Mouse (Mus musculus) macrophage (primary cell): Measurements from ENCODE around the gene Uqcrc1. TPM values are rescaled to one million over a fixed set of nuclear protein-coding genes. Genes with fewer than 3 reads are reported as not detected.

ENCODE experiments used
- H3K27ac ChIP-seq: fragments of 350-480 bp; formaldehyde crosslinking; 2 replicates; pipeline ENCODE4 v1.9.0; 2021
- H3K36me3 ChIP-seq: fragments of 350-480 bp; formaldehyde crosslinking; 2 replicates; pipeline ENCODE4 v1.9.0; 2021; ENCODE audit errors: inconsistent target
- H3K4me3 ChIP-seq: fragments of 350-480 bp; formaldehyde crosslinking; 2 replicates; pipeline ENCODE4 v1.9.0; 2021; ENCODE audit errors: inconsistent target
- H3K79me2 ChIP-seq: fragments of 350-480 bp; formaldehyde crosslinking; 2 replicates; pipeline ENCODE4 v1.9.0; 2021; ENCODE audit errors: inconsistent target
- WGBS: methylation state at CpG from one replicate; pipeline ENCODE4 v1.1.7; 2026; ENCODE audit warnings: inconsistent platforms; ENCODE audit not compliant: missing documents; 5-methylcytosine and 5-hydroxymethylcytosine counted together
- polyA plus RNA-seq: library from polyadenylated mRNA; stranded (reverse); fragments of 250-400 nt; gene quantifications from 3 replicates; pipeline ENCODE4 v1.2.4, GENCODE M21; 2018; ENCODE audit warnings: inconsistent platforms

The Uqcrc1 gene
- polyA plus RNA-seq, 1 experiment from 2014 or later: 93.6 TPM

DNA sequence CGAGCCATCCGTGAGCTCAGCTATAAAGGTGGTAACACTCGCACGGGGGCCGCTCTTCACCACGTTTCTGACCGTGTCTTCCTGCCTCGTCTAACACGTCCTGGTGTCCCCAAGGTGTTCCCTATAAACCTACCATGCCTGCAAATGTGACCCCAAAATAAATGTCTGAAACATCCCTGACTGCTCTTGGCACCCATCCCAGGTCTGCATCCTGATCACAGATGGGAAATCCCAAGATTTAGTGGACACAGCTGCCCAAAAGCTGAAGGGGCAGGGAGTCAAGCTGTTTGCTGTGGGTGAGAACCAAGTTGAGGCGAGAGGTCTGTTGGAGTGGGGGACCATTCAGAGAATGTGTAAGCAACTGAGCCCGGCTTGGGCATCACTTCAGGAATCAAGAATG, 18.8 kb downstream of the Uqcrc1 start:
- whole genome bisulfite sequencing: 88% methylated on average over 10 of the region's 11 CpGs
- Histone ChIP-seq H3K27ac (no peak overlapping the region), H3K36me3 (no peaks in the 10 kb centered on the region; the same call in 1 of the 2 replicates), H3K79me2 (no peaks in the 10 kb centered on the region), H3K4me3 (no peak overlapping the region)

GRCm38 (mm10) chr9:108955846-108956245, 19.4 kb downstream of the Uqcrc1 start:
- Histone ChIP-seq H3K79me2 (no peaks in the 10 kb centered on the region), H3K4me3 (no peak overlapping the region), H3K36me3 (no peaks in the 10 kb centered on the region), H3K27ac (no peak overlapping the region)
- WGBS: 84% methylated on average over 11 of the region's 11 CpGs

DNA sequence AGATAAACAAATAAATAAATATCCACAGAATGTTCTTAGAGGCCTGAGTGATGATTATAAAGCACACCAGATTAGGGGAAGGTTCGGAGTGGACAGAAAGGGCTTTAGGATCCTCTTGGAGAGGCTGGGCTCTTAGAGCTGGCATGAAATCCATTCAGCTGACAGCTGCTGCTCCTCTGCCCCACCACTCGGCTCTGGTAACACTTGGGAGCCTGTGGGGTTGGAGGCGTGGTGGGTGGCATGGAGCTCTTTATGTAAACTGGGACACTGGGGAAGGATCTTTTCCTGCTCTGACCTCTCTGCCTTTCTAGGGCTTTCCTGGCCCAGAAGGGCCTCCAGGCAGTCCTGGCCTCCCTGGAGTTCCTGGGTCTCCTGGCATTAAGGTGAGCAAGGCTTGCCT, 27.1 kb downstream of the Uqcrc1 start:
- WGBS: 84% methylated on average over 3 of the region's 3 CpGs
- H3K36me3 ChIP-seq: no peaks in the 10 kb centered on the region
- no peak overlapping the region for H3K27ac ChIP-seq
- H3K4me3 ChIP-seq: no peak overlapping the region
- H3K79me2 ChIP-seq: no peaks in the 10 kb centered on the region

- WGBS: 82% methylated on average over 6 of the region's 6 CpGs
- Histone ChIP-seq H3K4me3 (no peak overlapping the region), H3K27ac (no peak overlapping the region), H3K36me3 (no peaks in the 10 kb centered on the region), H3K79me2 (no peaks in the 10 kb centered on the region)
These were observed 27.9 kb downstream of the Uqcrc1 start for GRCm38 (mm10) chr9:108964338-108964737.

DNA sequence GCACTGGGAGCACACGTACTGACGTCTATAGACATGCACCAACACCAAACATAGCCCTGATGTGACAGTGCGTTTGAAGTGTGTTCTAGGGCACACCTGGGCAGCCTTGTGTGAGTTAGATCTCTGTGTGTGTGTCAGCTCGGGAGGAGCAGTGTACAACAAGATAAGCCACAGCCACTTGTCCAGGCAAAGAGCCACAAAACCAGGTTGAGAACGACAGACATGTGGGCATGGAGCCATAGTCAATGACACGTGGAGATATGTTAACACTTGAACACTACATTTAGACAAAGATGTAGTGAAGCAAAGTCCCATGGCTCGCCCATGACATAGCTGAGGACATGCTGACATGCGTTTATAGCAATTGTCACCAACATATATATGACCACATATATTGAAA, 34.2 kb downstream of the Uqcrc1 start:
- no peaks in the 10 kb centered on the region for H3K79me2 ChIP-seq
- no peaks in the 10 kb centered on the region for H3K36me3 ChIP-seq
- H3K4me3 ChIP-seq: no peak overlapping the region
- whole genome bisulfite sequencing: 79% methylated on average over 8 of the region's 8 CpGs
- no peak overlapping the region for H3K27ac ChIP-seq

- WGBS: 83% methylated on average over 9 of the region's 9 CpGs
- H3K27ac ChIP-seq: no peak overlapping the region
- no peaks in the 10 kb centered on the region for H3K79me2 ChIP-seq
- no peak overlapping the region for H3K4me3 ChIP-seq
- H3K36me3 ChIP-seq: no peaks in the 10 kb centered on the region
These were observed 40.0 kb downstream of the Uqcrc1 start for GRCm38 (mm10) chr9:108976483-108976882.

GRCm38 (mm10) chr9:108977966-108978365, 41.5 kb downstream of the Uqcrc1 start:
- Histone ChIP-seq H3K79me2 (no peaks in the 10 kb centered on the region), H3K27ac (no peak overlapping the region), H3K4me3 (no peak overlapping the region), H3K36me3 (no peaks in the 10 kb centered on the region)
- WGBS: 66% methylated on average over 5 of the region's 7 CpGs

GRCm38 (mm10) chr9:108982498-108982897, 46.1 kb downstream of the Uqcrc1 start:
- no peaks in the 10 kb centered on the region for H3K79me2 ChIP-seq
- no peak overlapping the region for H3K27ac ChIP-seq
- WGBS: 53% methylated on average over 8 of the region's 8 CpGs
- H3K36me3 ChIP-seq: no peaks in the 10 kb centered on the region
- H3K4me3 ChIP-seq: no peak overlapping the region

- no peaks in the 10 kb centered on the region for H3K79me2 ChIP-seq
- H3K4me3 ChIP-seq: no peak overlapping the region
- no peak overlapping the region for H3K27ac ChIP-seq
- WGBS: 58% methylated on average over 9 of the region's 9 CpGs
- H3K36me3 ChIP-seq: no peaks in the 10 kb centered on the region
These were observed 46.8 kb downstream of the Uqcrc1 start for GRCm38 (mm10) chr9:108983209-108983608.

DNA sequence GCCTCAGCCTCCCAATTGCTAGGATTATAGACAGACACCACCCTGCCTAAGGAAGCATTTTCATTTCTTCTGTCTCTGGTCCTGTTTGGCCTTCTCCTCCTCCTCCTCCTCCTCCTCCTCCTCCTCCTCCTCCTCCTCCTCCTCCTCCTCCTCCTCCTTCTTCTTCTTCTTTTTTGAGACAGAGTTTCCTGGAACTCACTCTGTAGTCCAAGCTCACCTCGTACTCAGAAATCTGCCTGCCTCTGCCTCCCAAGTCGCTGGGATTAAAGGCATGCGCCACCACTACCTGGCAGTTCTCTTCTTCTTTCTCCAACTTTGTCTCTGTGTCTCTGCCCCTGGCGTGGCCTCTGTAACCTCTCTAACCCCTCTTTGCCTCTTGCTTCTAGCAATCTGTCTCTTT, 49.3 kb downstream of the Uqcrc1 start, which contains the start of gene Ucn2:
TSS of gene Ucn2 (plus strand) at position 301 of the 400 bp plus-strand sequence.
- H3K36me3 ChIP-seq: no peaks in the 10 kb centered on the region
- H3K79me2 ChIP-seq: no peaks in the 10 kb centered on the region
- H3K27ac ChIP-seq: no peak within 1 kb of the TSS
- no peak within 1 kb of the TSS for H3K4me3 ChIP-seq
- 74% methylated on average over 4 of the region's 4 CpGs for WGBS

- 62% methylated on average over 15 of the region's 15 CpGs for WGBS
- H3K27ac ChIP-seq: no peak overlapping the region
- peaks cover 10% of the 10 kb centered on the region for H3K79me2 ChIP-seq
- H3K36me3 ChIP-seq: no peaks in the 10 kb centered on the region
- H3K4me3 ChIP-seq: no peak overlapping the region
These were observed 51.4 kb downstream of the Uqcrc1 start for GRCm38 (mm10) chr9:108987704-108988350.

GRCm38 (mm10) chr9:108989802-108990461, 53.5 kb downstream of the Uqcrc1 start:
- Histone ChIP-seq H3K4me3 (no peak overlapping the region), H3K27ac (peak overlapping the region; percentile 83), H3K36me3 (no peaks in the 10 kb centered on the region), H3K79me2 (peaks cover 31% of the 10 kb centered on the region)
- WGBS: 16% methylated on average over 4 of the region's 4 CpGs

GRCm38 (mm10) chr9:108990462-108990820, 54.0 kb downstream of the Uqcrc1 start:
- Histone ChIP-seq H3K27ac (peak overlapping the region; percentile 83), H3K4me3 (no peak overlapping the region), H3K79me2 (peaks cover 36% of the 10 kb centered on the region), H3K36me3 (no peaks in the 10 kb centered on the region)
- WGBS: 83% methylated on average over 6 of the region's 7 CpGs

DNA sequence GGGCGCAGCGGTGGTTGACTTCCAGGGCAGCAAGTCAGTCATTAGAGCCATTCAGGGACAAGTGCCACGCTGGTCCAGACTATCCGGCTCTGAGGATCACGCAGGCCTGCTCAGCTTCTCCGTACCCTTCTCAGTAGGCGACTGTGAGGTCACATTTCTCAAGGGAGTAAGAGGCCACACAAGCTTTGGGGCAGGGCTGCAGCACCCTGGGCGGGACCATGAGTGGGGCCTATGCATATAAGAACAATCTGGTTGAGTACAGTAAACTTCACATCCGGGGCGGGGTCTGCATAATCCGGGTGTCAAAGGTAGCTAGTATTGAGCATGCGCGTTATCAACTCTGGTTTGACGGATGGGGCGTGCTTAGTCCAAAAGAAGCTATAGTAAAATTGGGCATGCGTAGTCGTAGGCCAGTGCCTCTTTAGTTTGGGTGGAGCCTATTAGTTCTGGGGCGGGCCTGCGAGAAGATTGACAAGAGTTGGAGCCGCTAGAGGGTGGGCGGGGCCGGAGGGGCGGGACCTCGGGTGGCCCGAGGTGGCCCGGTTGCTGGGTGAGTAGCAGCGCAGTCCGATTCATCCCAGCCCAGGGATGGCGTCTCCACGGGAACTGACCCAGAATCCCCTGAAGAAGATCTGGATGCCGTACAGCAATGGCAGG, 55.1 kb downstream of the Uqcrc1 start, which contains the start of gene Pfkfb4:
TSS of gene Pfkfb4 (plus strand) at position 351 of the 657 bp plus-strand sequence.
- Histone ChIP-seq H3K36me3 (no peaks in the 10 kb centered on the region), H3K4me3 (peak within 1 kb of the TSS; percentile 76), H3K79me2 (peaks cover 47% of the 10 kb centered on the region), H3K27ac (peak within 1 kb of the TSS; percentile 83)
- WGBS: 2% methylated on average over 25 of the region's 31 CpGs

DNA sequence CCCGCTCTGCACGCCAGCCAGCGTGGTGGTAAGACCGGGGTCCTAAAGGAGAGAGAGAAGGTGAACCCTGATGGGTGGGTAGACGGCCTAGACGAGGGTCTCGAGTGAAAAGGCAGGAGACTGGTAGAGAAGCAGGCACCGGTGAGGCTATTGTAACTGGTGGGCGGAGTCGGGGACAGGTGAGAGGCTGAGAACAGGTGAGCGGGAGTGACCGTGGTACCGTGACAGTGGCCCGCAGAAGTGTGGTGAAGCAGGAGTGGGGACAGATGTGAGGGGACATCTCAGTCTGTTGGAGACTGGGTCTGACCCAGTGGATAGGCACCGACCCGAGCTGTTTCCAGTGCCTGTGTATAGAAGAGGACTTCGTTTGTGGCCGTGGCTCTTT, 55.6 kb downstream of the Uqcrc1 start:
- H3K27ac ChIP-seq: peak overlapping the region; percentile 41
- peak overlapping the region; percentile 76 for H3K4me3 ChIP-seq
- H3K79me2 ChIP-seq: peaks cover 52% of the 10 kb centered on the region
- 24% methylated on average over 18 of the region's 18 CpGs for WGBS
- no peaks in the 10 kb centered on the region for H3K36me3 ChIP-seq
